15 mouse cellular contexts compared by ENCODE assay signal in genomic region chr19:59006577-59007340, GRCm38 (mm10).
A peak's percentile ranks its signal among the peaks of the same experiment; 100 is the strongest.
DNase-seq lines count a peak whose midpoint lies in the region; ATAC-seq and TF ChIP-seq lines count a peak whose summit lies in the region.
"Had no signal": no experiment of that assay in that cellular context is flagged by ENCODE, and none has a peak within 500 bp of the region (broad histone marks: within the 10 kb centered on the region; RNA-seq: fewer than 3 reads in every experiment).

No protein-coding gene starts in this region.

- DNase-seq in brain, embryonic 14.5 days (ENCODE audit: low read depth): peak; percentile 96
- DNase-seq in forebrain, embryonic 14.5 days (ENCODE audit: low spot score): peak; percentile 94
- no peak for DNase-seq in yolk sac, embryonic 10.5 days (ENCODE audit: low spot score)
- no peak for DNase-seq in heart, postnatal 4 days
- DNase-seq in thymus, postnatal 10 days (ENCODE audit: low spot score in 2 of 2): no peak
- DNase-seq: adrenal gland, postnatal 10 days; liver; lung, embryonic 14.5 days had no signal

- 0 out of 2 replicates have a peak, but pooled peaks have one; percentile 48 for ATAC-seq in midbrain, embryonic 13.5 days
- no peak for ATAC-seq in midbrain, embryonic 16.5 days
- ATAC-seq in forebrain, embryonic 14.5 days: peak; percentile 96
- ATAC-seq in neural tube, embryonic 14.5 days (ENCODE audit: low read depth): no peak; the same call in 1 of the 2 replicates

- TF ChIP-seq POLR2A in brain, embryonic 14.5 days (IDR thresholded peaks at IDR 0.05; ENCODE audit: borderline replicate concordance, extremely low read depth, insufficient read depth, insufficient read length, poor library complexity, severe bottlenecking): no peak

- H3K27ac ChIP-seq in midbrain, embryonic 13.5 days: 0 out of 2 replicates have a peak overlapping the region, but pooled peaks have one; percentile 7
- no peak overlapping the region for H3K27ac ChIP-seq in midbrain, embryonic 16.5 days (ENCODE audit: low read length)
- H3K27ac ChIP-seq in forebrain, embryonic 14.5 days (ENCODE audit: low read depth, low read length): peak overlapping the region; percentile 75
- H3K27ac ChIP-seq in neural tube, embryonic 14.5 days (ENCODE audit: low read depth, low read length): peak overlapping the region; percentile 16; the same call in 1 of the 2 replicates
- H3K27ac ChIP-seq: kidney, embryonic 15.5 days; left cerebral cortex, adult 2 months had no signal

- no peak overlapping the region for H3K4me2 ChIP-seq in midbrain, embryonic 13.5 days (replicated peaks)
- H3K4me2 ChIP-seq in midbrain, embryonic 16.5 days (ENCODE audit: low read length): no peak overlapping the region
- H3K4me2 ChIP-seq in forebrain, embryonic 14.5 days (ENCODE audit: low read length): peak overlapping the region; percentile 26; the same call in 1 of the 2 replicates
- H3K4me2 ChIP-seq in neural tube, embryonic 14.5 days (ENCODE audit: low read depth, low read length): no peak overlapping the region
- H3K4me2 ChIP-seq: heart, embryonic 11.5 days; kidney, embryonic 15.5 days; lung, embryonic 14.5 days had no signal

- 38% methylated on average over 15 of the region's 15 CpGs for WGBS in midbrain, embryonic 13.5 days
- WGBS in midbrain, embryonic 16.5 days: 28% methylated on average over 15 of the region's 15 CpGs
- 3% methylated on average over 15 of the region's 15 CpGs for WGBS in forebrain, embryonic 14.5 days
- WGBS in neural tube, embryonic 14.5 days: 42% methylated on average over 15 of the region's 15 CpGs

- no peak overlapping the region for H3K4me3 ChIP-seq in midbrain, embryonic 13.5 days (replicated peaks)
- H3K4me3 ChIP-seq in midbrain, embryonic 16.5 days (ENCODE audit: low read depth, low read length): no peak overlapping the region
- H3K4me3 ChIP-seq in forebrain, embryonic 14.5 days (ENCODE audit: low read depth, low read length): no peak overlapping the region
- H3K4me3 ChIP-seq in neural tube, embryonic 14.5 days (ENCODE audit: low read depth, low read length): no peak overlapping the region
- H3K4me3 ChIP-seq: kidney, embryonic 15.5 days; left cerebral cortex, adult 2 months had no signal

- H3K9ac ChIP-seq in midbrain, embryonic 13.5 days (replicated peaks): no peak overlapping the region
- H3K9ac ChIP-seq in midbrain, embryonic 16.5 days (ENCODE audit: low read depth, low read length): no peak overlapping the region
- no peak overlapping the region for H3K9ac ChIP-seq in forebrain, embryonic 14.5 days (ENCODE audit: low read length)
- H3K9ac ChIP-seq in neural tube, embryonic 14.5 days (replicated peaks; ENCODE audit: low read depth, low read length): no peak overlapping the region
- H3K9ac ChIP-seq: kidney, embryonic 15.5 days; lung, embryonic 14.5 days had no signal

- H3K36me3 ChIP-seq in midbrain, embryonic 13.5 days: 0 out of 2 replicates have a peak, but pooled peaks cover 8% of the 10 kb centered on the region
- H3K36me3 ChIP-seq in midbrain, embryonic 16.5 days (ENCODE audit: control insufficient read depth, insufficient read depth, low read length): peaks cover 9% of the 10 kb centered on the region
- H3K36me3 ChIP-seq in forebrain, embryonic 14.5 days (ENCODE audit: control insufficient read depth, insufficient read depth, low read length): peaks cover 7% of the 10 kb centered on the region; the same call in 1 of the 2 replicates
- no peaks in the 10 kb centered on the region for H3K36me3 ChIP-seq in neural tube, embryonic 14.5 days (ENCODE audit: control insufficient read depth, insufficient read depth, low read length)
- H3K36me3 ChIP-seq: kidney, embryonic 15.5 days had no signal

- peaks cover 20% of the 10 kb centered on the region for H3K27me3 ChIP-seq in midbrain, embryonic 13.5 days
- H3K27me3 ChIP-seq in midbrain, embryonic 16.5 days (ENCODE audit: control insufficient read depth, insufficient read depth, low read depth, low read length): no peaks in the 10 kb centered on the region
- no peaks in the 10 kb centered on the region for H3K27me3 ChIP-seq in forebrain, embryonic 14.5 days (replicated peaks; ENCODE audit: control insufficient read depth, insufficient read depth, low read length)
- no peaks in the 10 kb centered on the region for H3K27me3 ChIP-seq in neural tube, embryonic 14.5 days (ENCODE audit: control insufficient read depth, insufficient read depth, low read length)
- H3K27me3 ChIP-seq: CH12.LX; kidney, embryonic 15.5 days had no signal

- no peak for TF ChIP-seq CTCF in brain, embryonic 14.5 days (IDR thresholded peaks at IDR 0.05; ENCODE audit: borderline replicate concordance, extremely low read depth, insufficient read depth, insufficient read length)

- H3K4me1 ChIP-seq in midbrain, embryonic 13.5 days (replicated peaks): peaks cover 9% of the 10 kb centered on the region; the same call in 1 of the 2 replicates
- H3K4me1 ChIP-seq in midbrain, embryonic 16.5 days (ENCODE audit: control insufficient read depth, insufficient read depth, low read length): no peaks in the 10 kb centered on the region
- peaks cover 9% of the 10 kb centered on the region for H3K4me1 ChIP-seq in forebrain, embryonic 14.5 days (ENCODE audit: control insufficient read depth, insufficient read depth, low read length)
- no peaks in the 10 kb centered on the region for H3K4me1 ChIP-seq in neural tube, embryonic 14.5 days (ENCODE audit: control insufficient read depth, insufficient read depth, low read length)
- H3K4me1 ChIP-seq: kidney, embryonic 15.5 days had no signal

- no peaks in the 10 kb centered on the region; the same call in 1 of the 2 replicates for H3K9me3 ChIP-seq in midbrain, embryonic 13.5 days
- H3K9me3 ChIP-seq in midbrain, embryonic 16.5 days (replicated peaks; ENCODE audit: control insufficient read depth, low read length, poor library complexity, severe bottlenecking): no peaks in the 10 kb centered on the region
- no peaks in the 10 kb centered on the region for H3K9me3 ChIP-seq in forebrain, embryonic 14.5 days (replicated peaks; ENCODE audit: control insufficient read depth, low read length)
- H3K9me3 ChIP-seq in neural tube, embryonic 14.5 days (ENCODE audit: control insufficient read depth, low read length): no peaks in the 10 kb centered on the region
- H3K9me3 ChIP-seq: kidney, embryonic 15.5 days had no signal

Comparison
In these comparisons a context has a peak if more than half of its experiments do, and no peak if none do; other contexts are left out.
1. ATAC-seq: peak in midbrain, embryonic 13.5 days (single experiment) and forebrain, embryonic 14.5 days (single experiment); none in midbrain, embryonic 16.5 days (single experiment) and neural tube, embryonic 14.5 days (single experiment).
2. DNase-seq: peak in brain, embryonic 14.5 days (single experiment) and forebrain, embryonic 14.5 days (single experiment); none in yolk sac, embryonic 10.5 days (single experiment), heart, postnatal 4 days (single experiment) and thymus, postnatal 10 days (0 of 2).